Mouse (Mus musculus): ENCODE data around the gene Gm1140. TPM values are rescaled to one million over a fixed set of nuclear protein-coding genes. Genes with fewer than 3 reads are reported as not detected.

The Gm1140 gene
- not detected in 2 replicates for polyA plus RNA-seq (2015; fragmentation: Nextera tagmentation; extraction: Ambion mirVana)

DNA sequence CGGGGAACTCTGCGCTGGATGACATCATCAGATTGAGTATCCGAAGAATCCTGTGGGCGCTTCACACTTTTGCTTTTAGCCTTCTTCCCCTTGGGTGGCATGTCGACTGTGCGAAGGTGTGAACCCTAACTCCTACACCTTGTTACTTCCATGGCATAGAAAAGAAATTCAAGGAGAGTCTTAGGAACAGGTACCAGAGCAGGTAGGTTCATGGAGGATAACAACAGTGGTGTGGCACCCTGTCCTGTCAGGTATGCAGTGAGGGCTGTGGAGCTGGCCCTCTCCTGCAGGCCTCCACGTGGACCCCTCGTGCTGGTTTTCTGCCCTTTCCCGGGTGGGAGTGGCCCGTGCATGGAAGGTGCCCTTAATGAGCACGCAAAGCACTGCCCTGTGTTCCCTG lies at the start of gene Gm1140:
Gene Gm1140, minus strand, starts transcription at position 101 of the 400 bp plus-strand sequence.

DNA sequence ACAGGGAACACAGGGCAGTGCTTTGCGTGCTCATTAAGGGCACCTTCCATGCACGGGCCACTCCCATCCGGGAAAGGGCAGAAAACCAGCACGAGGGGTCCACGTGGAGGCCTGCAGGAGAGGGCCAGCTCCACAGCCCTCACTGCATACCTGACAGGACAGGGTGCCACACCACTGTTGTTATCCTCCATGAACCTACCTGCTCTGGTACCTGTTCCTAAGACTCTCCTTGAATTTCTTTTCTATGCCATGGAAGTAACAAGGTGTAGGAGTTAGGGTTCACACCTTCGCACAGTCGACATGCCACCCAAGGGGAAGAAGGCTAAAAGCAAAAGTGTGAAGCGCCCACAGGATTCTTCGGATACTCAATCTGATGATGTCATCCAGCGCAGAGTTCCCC lies 2.0 kb upstream of the Gm1140 start, which contains the start of gene Gm14692:
Gene Gm14692, plus strand, starts transcription at position 301 of the 400 bp plus-strand sequence.

Other genes starting within 250 kb of the Gm1140 start
- gene Gm14692, start 2.1 kb upstream of the Gm1140 start, polyA plus RNA-seq (2015; fragmentation: Nextera tagmentation; extraction: Ambion mirVana): not detected in 2 replicates
- not detected in 2 replicates for gene 4933436I01Rik, start 227.9 kb upstream of the Gm1140 start, polyA plus RNA-seq (2015; fragmentation: Nextera tagmentation; extraction: Ambion mirVana)